Mouse (Mus musculus) myocyte (in vitro differentiated cells): ENCODE measurements around the gene Klhl36.

ENCODE experiments used
- CEBPB ChIP-seq: IDR thresholded peaks from 2 replicates; pipeline ENCODE4 v1.6.1; 2011; ENCODE audit warnings: mild to moderate bottlenecking, moderate library complexity; ENCODE audit not compliant: poor library complexity, insufficient read depth, severe bottlenecking
- E2F4 ChIP-seq: IDR thresholded peaks from one replicate; pipeline ENCODE4 v1.6.1; 2011; ENCODE audit warnings: mild to moderate bottlenecking, control low read depth, moderate library complexity; ENCODE audit not compliant: insufficient read depth
- MAX ChIP-seq: IDR thresholded peaks from one replicate; pipeline ENCODE4 v1.6.1; 2011; ENCODE audit warnings: low read depth, mild to moderate bottlenecking, control low read depth
- MYOD1 ChIP-seq, 3 experiments: IDR thresholded peaks; one replicate each; pipeline ENCODE4 v1.6.1; 2011; ENCODE audit warnings: control low read depth in 2 of 3, low read depth in 2 of 3, mild to moderate bottlenecking in 2 of 3, moderate library complexity in 1 of 3; ENCODE audit not compliant: insufficient read length in 2 of 3, control insufficient read depth in 1 of 3
- MYOG ChIP-seq, 3 experiments: IDR thresholded peaks; one replicate each; pipeline ENCODE4 v1.6.1; 2011; ENCODE audit warnings: control low read depth in 2 of 3, low read depth in 2 of 3, mild to moderate bottlenecking in 2 of 3; ENCODE audit not compliant: insufficient read length in 2 of 3, control insufficient read depth in 1 of 3, insufficient read depth in 1 of 3
- POLR2A ChIP-seq: IDR thresholded peaks from one replicate; pipeline ENCODE4 v1.6.1; 2011; ENCODE audit warnings: low read depth, mild to moderate bottlenecking, control low read depth, moderate library complexity; ENCODE audit not compliant: insufficient read length
- POLR2AphosphoS2 ChIP-seq: IDR thresholded peaks from one replicate; pipeline ENCODE4 v1.6.1; 2011; ENCODE audit warnings: low read depth, control low read depth; ENCODE audit not compliant: insufficient read length
- SRF ChIP-seq: IDR thresholded peaks from one replicate; pipeline ENCODE4 v1.6.1; 2011; ENCODE audit warnings: low read depth; ENCODE audit not compliant: control insufficient read depth, insufficient read length
- TCF12 ChIP-seq: IDR thresholded peaks from one replicate; pipeline ENCODE4 v1.6.1; 2011; ENCODE audit warnings: mild to moderate bottlenecking, control low read depth; ENCODE audit not compliant: poor library complexity, insufficient read depth, severe bottlenecking

GRCm38 (mm10) chr8:119834676-119835075 lies 27.4 kb upstream of the Klhl36 start:
- TF ChIP-seq MAX (no peak), MYOG (IDR thresholded peaks at IDR 0.05; ENCODE audit: control insufficient read depth in 1 of 3, insufficient read depth in 1 of 3, insufficient read length in 2 of 3, low read depth in 2 of 3) (no peak), POLR2A (no peak), TCF12 (no peak), MYOD1 (IDR thresholded peaks at IDR 0.05; ENCODE audit: control insufficient read depth in 1 of 3, insufficient read length in 2 of 3, low read depth in 2 of 3) (no peak), E2F4 (no peak), SRF (no peak), CEBPB (no peak), POLR2AphosphoS2 (no peak)
